Mouse (Mus musculus) spleen, adult 2 months (tissue): ENCODE results near the gene Gm20388.

Experiments used
- CTCF ChIP-seq: fragments of 200-500 bp; IDR thresholded peaks from 2 replicates; pipeline ENCODE4 v1.5.1; 2011; ENCODE audit warnings: mild to moderate bottlenecking, inconsistent platforms; ENCODE audit not compliant: insufficient read depth, insufficient read length, insufficient replicate concordance; ENCODE audit errors: extremely low read depth
- POLR2A ChIP-seq: fragments of 200-500 bp; IDR thresholded peaks from 2 replicates; pipeline ENCODE4 v1.6.1; 2011; ENCODE audit warnings: low read depth, low read length, inconsistent platforms

GRCm38 (mm10) chr8:124019782-124020181, 4109.1 kb downstream of the Gm20388 start:
- TF ChIP-seq POLR2A (no peak), CTCF (no peak)
